8 mouse cellular contexts compared by ENCODE assay signal in genomic region chr15:99074019-99074599, GRCm38 (mm10). TPM values are rescaled to one million over a fixed set of nuclear protein-coding genes. Genes with fewer than 3 reads are reported as not detected.
DNase-seq lines count a peak whose midpoint lies in the region; ATAC-seq and TF ChIP-seq lines count a peak whose summit lies in the region.

TSS of gene Troap (plus strand) at chr15:99074575.

- no peak for DNase-seq in heart, embryonic 10.5 days (ENCODE audit: low spot score)
- DNase-seq in heart, postnatal 25 days (ENCODE audit: low spot score): no peak
- DNase-seq in ES-E14 (ENCODE audit: low read depth, low spot score): no peak
- peak; percentile 23 for DNase-seq in lung, postnatal 14 days
- DNase-seq in urinary bladder, adult 18-20 months (ENCODE audit: low spot score in 2 of 2): no peak
- no peak for DNase-seq in right cerebral cortex, adult 18-20 months
- no peak for DNase-seq in retina, postnatal 1 day

- intact Hi-C loops in heart, postnatal 25 days (cut with DNase I): no loop called here

- no peaks in the 10 kb centered on the region for H3K9me3 ChIP-seq in heart, embryonic 10.5 days
- no peaks in the 10 kb centered on the region for H3K9me3 ChIP-seq in ES-E14 (ENCODE audit: control insufficient read depth, insufficient read depth, low read depth, low read length)

- no peak for ATAC-seq in granulocyte monocyte progenitor cell, adult 5-6 weeks (replicated peaks; ENCODE audit: poor library complexity, severe bottlenecking)

- 18% methylated on average over 9 of the region's 9 CpGs for WGBS in heart, embryonic 10.5 days

- peaks cover 26% of the 10 kb centered on the region for H3K36me3 ChIP-seq in heart, embryonic 10.5 days
- H3K36me3 ChIP-seq in ES-E14 (ENCODE audit: control insufficient read depth, insufficient read depth, low read length, poor library complexity, severe bottlenecking): peaks cover 23% of the 10 kb centered on the region

- H3K27me3 ChIP-seq in heart, embryonic 10.5 days (ENCODE audit: insufficient read depth, poor library complexity, severe bottlenecking): peaks cover 6% of the 10 kb centered on the region; the same call in 1 of the 2 replicates

- peak within 1 kb of the TSS; percentile 93 for H3K9ac ChIP-seq in ES-E14 (ENCODE audit: insufficient read depth, low read depth, low read length, poor library complexity, severe bottlenecking)

- H3K4me1 ChIP-seq in heart, embryonic 10.5 days: peaks cover 37% of the 10 kb centered on the region
- H3K4me1 ChIP-seq in ES-E14 (ENCODE audit: control insufficient read depth in 2 of 2, insufficient read depth in 2 of 2, low read length in 2 of 2, poor library complexity in 1 of 2): peaks cover 0 to 4% of the 10 kb centered on the region in 2 experiments; a peak in 1 of 4 replicates

- H3K27ac ChIP-seq in heart, embryonic 10.5 days: peak within 1 kb of the TSS; percentile 88
- H3K27ac ChIP-seq in ES-E14 (ENCODE audit: insufficient read depth, low read depth, low read length, poor library complexity, severe bottlenecking): peak within 1 kb of the TSS; percentile 58

- in situ Hi-C loops in ES-E14 (cut with MboI; ENCODE audit: low sequenced_read_pairs in 2 of 2, unreplicated experiment in 2 of 2): no loop called here

- peak within 1 kb of the TSS; percentile 83 for H3K4me3 ChIP-seq in heart, embryonic 10.5 days
- peak within 1 kb of the TSS; percentile 86 to 99 for H3K4me3 ChIP-seq in ES-E14 (ENCODE audit: insufficient read depth in 1 of 2, low read depth in 1 of 2, low read length in 2 of 2, poor library complexity in 1 of 2, severe bottlenecking in 1 of 2)

TF ChIP-seq in ES-E14, 5 proteins besides CTCF, POLR2A, EP300 and RAD21:
- TF ChIP-seq CHD2 (IDR thresholded peaks at IDR 0.05; ENCODE audit: low read depth, low read length) (no peak), HCFC1 (IDR thresholded peaks at IDR 0.05; ENCODE audit: borderline replicate concordance, insufficient read depth, low read length) (no peak), MAFK (IDR thresholded peaks at IDR 0.05; ENCODE audit: insufficient read depth, low read depth, low read length) (no peak), ZNF384 (IDR thresholded peaks at IDR 0.05; ENCODE audit: low read depth, low read length) (no peak), ZC3H11A (IDR thresholded peaks at IDR 0.05; ENCODE audit: borderline replicate concordance, low read depth, low read length) (no peak)

RNA-seq across cellular contexts. Expression of gene Troap, which starts in this region (rescaled TPM):
- polyA plus RNA-seq in heart, embryonic 10.5 days (2016; fragmentation: Nextera tagmentation; extraction: Ambion mirVana): 35.7 TPM in 2 replicates
- under 1 TPM; 0.13 to 0.67 TPM for total RNA-seq in heart, postnatal 25 days (2021)
- 27.8 and 32.1 TPM in 2 replicates for total RNA-seq in ES-E14 (2012; rRNA removed)
- 11.0 and 44.6 TPM in 2 replicates for total RNA-seq in granulocyte monocyte progenitor cell, adult 5-6 weeks (2014; fragmentation: Nextera tagmentation)
- 21.5 and 24.9 TPM in 2 replicates for total RNA-seq in granulocyte monocyte progenitor cell, adult 5-6 weeks (2017)

Comparison
In these comparisons a context has a peak if more than half of its experiments do, and no peak if none do; other contexts are left out.
1. RNA of gene Troap (total RNA-seq): 11.0 to 44.6 TPM in granulocyte monocyte progenitor cell, adult 5-6 weeks and 27.8 to 32.1 TPM in ES-E14; 0.13 to 0.67 TPM in heart, postnatal 25 days; every median in the first group is over 4 times any median in the second.